Comparison of ENCODE assay signal across 21 mouse cellular contexts in the genomic region with DNA sequence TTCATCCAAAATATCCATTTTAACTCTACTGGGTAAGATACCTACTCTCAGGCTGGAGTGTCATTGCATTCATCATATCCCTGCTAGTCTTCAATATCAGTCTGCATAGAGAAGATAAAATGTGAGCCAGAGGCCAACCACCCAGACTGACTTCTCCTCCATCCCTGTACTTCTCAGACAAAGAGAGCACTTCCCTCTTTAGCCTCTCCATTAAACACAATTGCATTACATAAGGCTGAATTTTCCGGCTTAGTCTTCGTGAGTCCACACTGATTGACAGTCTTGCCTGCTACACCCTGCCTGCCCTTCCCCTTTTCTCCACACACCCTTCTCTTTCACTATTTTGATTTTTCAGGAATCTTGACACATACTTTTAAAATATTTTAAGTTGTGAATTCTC.
"Had no signal": no experiment of that assay in that cellular context is flagged by ENCODE, and none has a peak within 500 bp of the region (broad histone marks: within the 10 kb centered on the region; RNA-seq: fewer than 3 reads in every experiment).

No protein-coding gene starts in this region.

- H3K27me3 ChIP-seq: liver, embryonic 13.5 days; liver, embryonic 15.5 days; lung, embryonic 15.5 days; megakaryocyte, embryonic 14.5 days; midbrain, embryonic 13.5 days; midbrain, embryonic 15.5 days; neural tube, embryonic 13.5 days; neural tube, embryonic 15.5 days had no signal

- ATAC-seq: liver, postnatal 0 days; lung, postnatal 0 days; midbrain, embryonic 13.5 days had no signal

- H3K36me3 ChIP-seq: liver, embryonic 13.5 days; liver, embryonic 15.5 days; lung, embryonic 15.5 days; midbrain, embryonic 13.5 days; midbrain, embryonic 15.5 days; neural tube, embryonic 13.5 days; neural tube, embryonic 15.5 days had no signal

- DNase-seq: liver, embryonic 13.5 days; liver, postnatal 0 days; lung, adult 2 months; lung, postnatal 14 days; lung, postnatal 36 days; right cerebral cortex, postnatal 25 days; right cerebral cortex, postnatal 4 days; spleen, adult 18-20 months; thymus, adult 18-20 months; thymus, postnatal 14 days; thymus, postnatal 36 days had no signal

- H3K4me3 ChIP-seq: liver, embryonic 13.5 days; liver, embryonic 15.5 days; lung, embryonic 15.5 days; megakaryocyte, embryonic 14.5 days; midbrain, embryonic 13.5 days; midbrain, embryonic 15.5 days; myocyte; neural tube, embryonic 13.5 days; neural tube, embryonic 15.5 days had no signal

- H3K27ac ChIP-seq: liver, embryonic 13.5 days; liver, embryonic 15.5 days; lung, embryonic 15.5 days; macrophage; midbrain, embryonic 13.5 days; midbrain, embryonic 15.5 days; neural tube, embryonic 13.5 days; neural tube, embryonic 15.5 days had no signal

- H3K9me3 ChIP-seq: liver, embryonic 13.5 days; liver, embryonic 15.5 days; lung, embryonic 15.5 days; megakaryocyte, embryonic 14.5 days; midbrain, embryonic 13.5 days; midbrain, embryonic 15.5 days; neural tube, embryonic 13.5 days; neural tube, embryonic 15.5 days had no signal

- H3K4me1 ChIP-seq: liver, embryonic 13.5 days; liver, embryonic 15.5 days; lung, embryonic 15.5 days; megakaryocyte, embryonic 14.5 days; midbrain, embryonic 13.5 days; midbrain, embryonic 15.5 days; neural tube, embryonic 13.5 days; neural tube, embryonic 15.5 days had no signal
